Mouse (Mus musculus) limb, embryonic 14.5 days (tissue): Measurements from ENCODE around the gene Stambpl1. TPM values are rescaled to one million over a fixed set of nuclear protein-coding genes. Genes with fewer than 3 reads are reported as not detected.

Experiments
- ATAC-seq: fragments of 200-750 bp; cut with Nextera tagmentation; 2 replicates; pipeline ENCODE4 v1.8.0; 2017; ENCODE audit warnings: low read depth, moderate number of reproducible peaks, moderate TSS enrichment; ENCODE audit not compliant: low FRiP score
- DNase-seq: peaks from one replicate; pipeline ENCODE4 v3.0.0-alpha.2; 2015; ENCODE audit warnings: low spot score
- H3K27ac ChIP-seq: fragments of 300-500 bp; sonication (generic); replicated peaks from 2 replicates; pipeline ENCODE4 v1.5.1; 2014; ENCODE audit warnings: low read depth, mild to moderate bottlenecking, low read length, moderate library complexity, mixed read lengths
- H3K27me3 ChIP-seq: fragments of 300-500 bp; sonication (generic); 2 replicates; pipeline ENCODE4 v1.6.1; 2014; ENCODE audit warnings: low read length, mixed read lengths; ENCODE audit not compliant: control insufficient read depth, insufficient read depth
- H3K36me3 ChIP-seq: fragments of 300-500 bp; sonication (generic); 2 replicates; pipeline ENCODE4 v1.6.1; 2014; ENCODE audit warnings: mild to moderate bottlenecking, low read length, moderate library complexity, mixed read lengths; ENCODE audit not compliant: control insufficient read depth, insufficient read depth
- H3K4me1 ChIP-seq: fragments of 300-500 bp; sonication (generic); 2 replicates; pipeline ENCODE4 v1.6.1; 2014; ENCODE audit warnings: antibody characterized with exemption, low read length, mixed read lengths; ENCODE audit not compliant: control insufficient read depth, insufficient read depth
- H3K4me2 ChIP-seq: fragments of 300-500 bp; sonication (generic); replicated peaks from 2 replicates; pipeline ENCODE4 v1.6.1; 2014; ENCODE audit warnings: low read depth, mild to moderate bottlenecking, low read length, moderate library complexity; ENCODE audit not compliant: severe bottlenecking
- H3K4me3 ChIP-seq: fragments of 300-500 bp; sonication (generic); replicated peaks from 2 replicates; pipeline ENCODE4 v1.5.1; 2014; ENCODE audit warnings: low read length
- H3K9ac ChIP-seq: fragments of 300-500 bp; sonication (generic); 2 replicates; pipeline ENCODE4 v1.6.1; 2014; ENCODE audit warnings: mild to moderate bottlenecking, low read depth, low read length, moderate library complexity; ENCODE audit not compliant: severe bottlenecking
- H3K9me3 ChIP-seq: fragments of 300-500 bp; sonication (generic); 2 replicates; pipeline ENCODE4 v1.6.1; 2016; ENCODE audit warnings: low read length; ENCODE audit not compliant: control insufficient read depth
- POLR2A ChIP-seq: fragments of 200-500 bp; IDR thresholded peaks from 2 replicates; pipeline ENCODE4 v1.8.0; 2012; ENCODE audit warnings: inconsistent platforms, mild to moderate bottlenecking, moderate library complexity, borderline replicate concordance; ENCODE audit not compliant: insufficient read depth, insufficient read length; ENCODE audit errors: extremely low read depth
- WGBS: fragments of 180-500 bp; shearing (Covaris S2); extraction: QIAGEN DNeasy Blood & Tissue Kit; methylation state at CpG from one replicate; pipeline ENCODE4 v1.1.7; 2014; 5-methylcytosine and 5-hydroxymethylcytosine counted together
- polyA plus RNA-seq, 2 experiments: library from polyadenylated mRNA; depleted of rRNA in 1 of 2; stranded (reverse) in 1 of 2; unstranded in 1 of 2; fragments of >200 nt; fragmentation: Nextera tagmentation in 1 of 2; extraction: Ambion mirVana in 1 of 2; gene quantifications; 2 replicates each; pipeline versions ENCODE4 v1.2.1 to v1.2.3; 2012 to 2014

The Stambpl1 gene
- polyA plus RNA-seq, 2 experiments: 9.0 to 14.8 TPM

DNA sequence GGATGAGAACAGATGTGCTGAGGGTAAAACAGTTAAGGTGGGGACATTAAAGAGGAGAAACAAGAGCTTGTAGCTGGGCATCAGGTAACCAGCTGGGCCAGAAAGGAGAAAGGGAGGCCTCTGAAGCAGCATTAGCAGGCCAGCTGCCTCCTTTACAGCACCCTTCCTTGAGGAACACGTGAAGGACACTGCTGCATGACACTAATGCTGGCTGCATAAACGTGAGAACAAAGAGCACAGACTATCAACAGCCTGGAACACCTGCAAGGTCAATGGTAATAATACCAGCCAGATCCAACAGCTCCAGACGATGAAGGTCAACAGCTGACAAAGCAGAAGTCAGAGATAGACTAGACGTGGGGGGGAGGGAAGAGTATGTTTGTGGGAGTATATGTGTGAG, 22.1 kb downstream of the Stambpl1 start:
- H3K4me3 ChIP-seq: no peak overlapping the region
- H3K9ac ChIP-seq: no peak overlapping the region
- TF ChIP-seq POLR2A: no peak
- no peak overlapping the region for H3K27ac ChIP-seq
- ATAC-seq (no peak), DNase-seq (no peak)
- 60% methylated on average over 4 of the region's 4 CpGs for WGBS
- H3K27me3 ChIP-seq: no peaks in the 10 kb centered on the region
- no peak overlapping the region for H3K4me2 ChIP-seq
- peaks cover 4% of the 10 kb centered on the region; the same call in 1 of the 2 replicates for H3K4me1 ChIP-seq
- H3K36me3 ChIP-seq: no peaks in the 10 kb centered on the region
- no peaks in the 10 kb centered on the region for H3K9me3 ChIP-seq

DNA sequence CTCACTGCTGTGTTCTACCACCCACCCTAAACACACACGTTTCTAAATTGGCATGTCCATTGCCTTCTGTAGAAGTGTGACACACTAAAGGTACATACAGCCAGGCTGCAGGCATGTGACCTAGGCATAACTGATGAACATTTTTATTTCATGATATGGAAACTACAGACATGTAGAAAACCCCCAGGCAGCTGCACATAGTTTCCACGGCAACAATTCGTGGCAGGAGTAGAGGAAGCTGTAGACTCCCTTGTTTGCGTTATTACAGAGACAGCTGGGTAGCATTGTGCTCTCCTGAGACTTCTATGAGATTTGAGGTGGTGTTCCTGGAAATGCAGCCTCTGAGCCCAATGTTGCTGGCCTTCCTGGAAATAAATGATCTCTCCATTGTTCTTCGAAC, 24.9 kb downstream of the Stambpl1 start:
- no peak for DNase-seq
- TF ChIP-seq POLR2A: no peak
- ATAC-seq: no peak
- H3K27ac ChIP-seq: no peak overlapping the region
- peaks cover 4% of the 10 kb centered on the region; the same call in 1 of the 2 replicates for H3K4me1 ChIP-seq
- no peaks in the 10 kb centered on the region for H3K9me3 ChIP-seq
- H3K4me3 ChIP-seq: no peak overlapping the region
- no peaks in the 10 kb centered on the region for H3K27me3 ChIP-seq
- 59% methylated on average over 5 of the region's 5 CpGs for WGBS
- H3K9ac ChIP-seq: no peak overlapping the region
- peaks cover 3% of the 10 kb centered on the region; the same call in 1 of the 2 replicates for H3K36me3 ChIP-seq
- H3K4me2 ChIP-seq: no peak overlapping the region

DNA sequence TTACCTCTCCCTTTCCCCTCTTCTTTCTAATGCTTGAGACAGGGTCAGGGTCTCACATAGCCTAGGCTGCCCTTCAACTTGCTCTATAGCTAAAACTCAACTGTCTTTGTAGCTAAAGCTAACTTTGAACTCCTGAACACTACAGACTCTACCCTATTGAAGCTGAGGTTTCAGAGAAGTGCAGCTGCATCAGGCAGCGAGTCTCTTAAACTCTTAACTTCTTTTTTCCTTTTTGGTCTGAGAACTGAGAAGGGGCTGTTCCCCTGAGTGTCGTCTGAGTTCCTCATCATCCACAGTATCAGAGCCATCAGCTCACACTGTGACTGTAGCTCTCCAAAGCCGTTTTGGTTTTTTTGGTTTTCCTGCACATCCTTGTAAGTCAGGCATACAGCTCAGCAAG, 25.7 kb downstream of the Stambpl1 start:
- Histone ChIP-seq H3K27me3 (no peaks in the 10 kb centered on the region), H3K4me1 (peaks cover 4% of the 10 kb centered on the region; the same call in 1 of the 2 replicates), H3K27ac (no peak overlapping the region), H3K36me3 (peaks cover 3% of the 10 kb centered on the region; the same call in 1 of the 2 replicates), H3K9me3 (no peaks in the 10 kb centered on the region), H3K4me3 (no peak overlapping the region), H3K4me2 (no peak overlapping the region), H3K9ac (no peak overlapping the region)
- no peak for DNase-seq
- WGBS: 74% methylated on average over 3 of the region's 3 CpGs
- no peak for TF ChIP-seq POLR2A
- no peak for ATAC-seq

DNA sequence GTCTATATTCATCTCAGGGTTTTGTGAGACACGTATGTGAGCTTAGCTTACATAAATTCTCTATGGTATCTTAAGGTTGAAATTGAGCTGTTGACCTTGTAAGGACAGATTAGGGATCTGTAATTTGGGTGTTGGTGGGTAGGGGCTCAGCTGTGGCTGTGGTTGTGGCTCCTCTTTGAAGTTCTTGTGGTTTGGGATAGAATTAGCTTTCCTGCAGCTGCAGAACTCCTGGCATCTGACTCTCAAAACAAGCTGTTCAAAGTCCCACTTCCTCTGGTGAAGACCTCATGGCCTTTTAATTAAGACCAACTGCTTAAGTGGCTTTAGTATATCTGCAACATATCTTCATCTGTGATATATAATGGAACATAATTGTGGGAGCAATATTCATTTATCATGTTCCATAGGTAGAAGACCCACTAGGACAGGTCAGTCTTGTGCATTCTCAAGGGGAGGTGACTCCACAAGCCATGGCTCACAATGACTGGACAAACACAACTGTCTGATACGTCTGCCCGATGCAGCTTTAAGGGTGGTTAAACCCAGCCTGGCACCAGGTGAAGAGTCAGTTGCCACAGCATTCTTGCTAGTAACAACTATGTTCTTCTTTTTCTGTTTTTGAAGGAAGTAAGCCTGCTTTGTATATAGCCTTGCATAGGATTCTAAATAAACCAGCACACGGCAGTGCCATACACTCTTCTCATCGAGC, 27.4 kb downstream of the Stambpl1 start:
- DNase-seq: no peak
- peaks cover 4% of the 10 kb centered on the region; the same call in 1 of the 2 replicates for H3K4me1 ChIP-seq
- ATAC-seq: no peak
- H3K36me3 ChIP-seq: peaks cover 3% of the 10 kb centered on the region; the same call in 1 of the 2 replicates
- H3K27ac ChIP-seq: no peak overlapping the region
- H3K9ac ChIP-seq: no peak overlapping the region
- no peaks in the 10 kb centered on the region for H3K27me3 ChIP-seq
- no peak overlapping the region for H3K4me2 ChIP-seq
- H3K4me3 ChIP-seq: no peak overlapping the region
- H3K9me3 ChIP-seq: no peaks in the 10 kb centered on the region
- 80% methylated on average over 5 of the region's 5 CpGs for WGBS
- no peak for TF ChIP-seq POLR2A

DNA sequence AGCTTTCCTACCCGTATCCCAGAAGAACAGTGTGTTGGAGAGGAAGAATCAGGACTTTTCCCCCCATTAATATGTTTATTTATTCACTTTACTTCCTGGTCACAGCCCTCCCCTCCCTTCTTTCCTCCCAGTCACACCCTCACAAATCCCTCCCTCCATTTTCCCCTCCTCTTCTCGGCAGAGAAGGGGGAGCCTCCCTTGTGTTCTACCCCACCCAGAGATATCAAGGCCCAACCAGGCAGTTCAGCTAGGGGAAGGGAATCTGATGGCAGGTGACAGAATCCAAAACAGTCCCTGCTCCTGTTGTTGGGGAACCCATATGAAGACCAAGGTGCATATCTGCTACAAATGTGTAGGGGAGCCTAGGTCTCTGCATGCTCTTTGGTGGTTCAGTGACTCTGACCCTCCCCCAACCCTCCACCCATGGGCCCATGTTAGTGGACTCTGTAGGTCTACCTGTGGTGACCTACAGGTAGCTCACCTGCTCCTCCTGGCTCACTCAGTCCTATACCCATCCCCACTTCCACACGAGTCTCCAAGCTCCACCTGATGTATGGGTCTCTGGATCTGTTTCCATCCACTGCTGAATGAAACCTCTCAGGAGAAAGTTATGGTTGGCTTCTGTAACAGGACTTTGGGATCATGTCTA, 28.8 kb downstream of the Stambpl1 start:
- H3K9me3 ChIP-seq: no peaks in the 10 kb centered on the region
- no peaks in the 10 kb centered on the region for H3K27me3 ChIP-seq
- DNase-seq: no peak
- peaks cover 4% of the 10 kb centered on the region; the same call in 1 of the 2 replicates for H3K4me1 ChIP-seq
- ATAC-seq: no peak
- peaks cover 3% of the 10 kb centered on the region; the same call in 1 of the 2 replicates for H3K36me3 ChIP-seq
- no peak overlapping the region for H3K9ac ChIP-seq
- 78% methylated on average over 3 of the region's 3 CpGs for WGBS
- no peak overlapping the region for H3K4me2 ChIP-seq
- TF ChIP-seq POLR2A: no peak
- no peak overlapping the region for H3K27ac ChIP-seq
- no peak overlapping the region for H3K4me3 ChIP-seq
